Mouse (Mus musculus) hindbrain, embryonic 16.5 days (tissue): ENCODE results near the gene Fmnl3. TPM values are rescaled to one million over a fixed set of nuclear protein-coding genes. Genes with fewer than 3 reads are reported as not detected.
A peak's percentile ranks its signal among the peaks of the same experiment; 100 is the strongest.

Source experiments
- ATAC-seq: fragments of 200-750 bp; cut with Nextera tagmentation; 2 replicates; pipeline ENCODE4 v1.8.0; 2017; ENCODE audit warnings: moderate TSS enrichment, moderate library complexity
- H3K27ac ChIP-seq: fragments of 300-500 bp; sonication (generic); 2 replicates; pipeline ENCODE4 v1.5.1; 2014; ENCODE audit warnings: low read depth, mild to moderate bottlenecking, control low read depth, low read length, moderate library complexity
- H3K27me3 ChIP-seq: fragments of 300-500 bp; sonication (generic); replicated peaks from 2 replicates; pipeline ENCODE4 v1.6.1; 2014; ENCODE audit warnings: low read length; ENCODE audit not compliant: control insufficient read depth, insufficient read depth
- H3K36me3 ChIP-seq: fragments of 300-500 bp; sonication (generic); 2 replicates; pipeline ENCODE4 v1.6.1; 2014; ENCODE audit warnings: mild to moderate bottlenecking, low read length, moderate library complexity, mixed read lengths; ENCODE audit not compliant: control insufficient read depth, insufficient read depth
- H3K4me1 ChIP-seq: fragments of 300-500 bp; sonication (generic); 2 replicates; pipeline ENCODE4 v1.6.1; 2014; ENCODE audit warnings: low read depth, low read length; ENCODE audit not compliant: control insufficient read depth, insufficient read depth
- H3K4me2 ChIP-seq: fragments of 300-500 bp; sonication (generic); 2 replicates; pipeline ENCODE4 v1.6.1; 2014; ENCODE audit warnings: mild to moderate bottlenecking, low read length, control low read depth, moderate library complexity
- H3K4me3 ChIP-seq: fragments of 300-500 bp; sonication (generic); 2 replicates; pipeline ENCODE4 v1.5.1; 2014; ENCODE audit warnings: mild to moderate bottlenecking, low read length, control low read depth, moderate library complexity
- H3K9ac ChIP-seq: fragments of 300-500 bp; sonication (generic); 2 replicates; pipeline ENCODE4 v1.6.1; 2014; ENCODE audit warnings: low read depth, mild to moderate bottlenecking, control low read depth, low read length, moderate library complexity
- H3K9me3 ChIP-seq: fragments of 300-500 bp; sonication (generic); 2 replicates; pipeline ENCODE4 v1.6.1; 2014; ENCODE audit warnings: mild to moderate bottlenecking, low read length, moderate library complexity; ENCODE audit not compliant: control insufficient read depth
- WGBS: fragments of 180-500 bp; shearing (Covaris S2); extraction: QIAGEN DNeasy Blood & Tissue Kit; methylation state at CpG from one replicate; pipeline ENCODE4 v1.1.7; 2014; 5-methylcytosine and 5-hydroxymethylcytosine counted together
- polyA plus RNA-seq: library from polyadenylated mRNA; unstranded; fragments of >200 nt; fragmentation: Nextera tagmentation; extraction: Ambion mirVana; gene quantifications from 2 replicates; pipeline ENCODE4 v1.2.1, GENCODE M21; 2015

The Fmnl3 gene
- polyA plus RNA-seq, 1 experiment from 2014 or later = 7.4 TPM

GRCm38 (mm10) chr15:99375036-99375435, 4.8 kb upstream of the Fmnl3 start:
- Histone ChIP-seq H3K4me3 (no peak overlapping the region), H3K9me3 (no peaks in the 10 kb centered on the region), H3K27ac (no peak overlapping the region), H3K4me2 (no peak overlapping the region), H3K36me3 (no peaks in the 10 kb centered on the region), H3K27me3 (no peaks in the 10 kb centered on the region), H3K4me1 (peaks cover 3% of the 10 kb centered on the region; the same call in 1 of the 2 replicates), H3K9ac (no peak overlapping the region)
- ATAC-seq = no peak
- WGBS = 89% methylated on average over 5 of the region's 5 CpGs

GRCm38 (mm10) chr15:99372761-99373160, 2.5 kb upstream of the Fmnl3 start:
- no peaks in the 10 kb centered on the region for H3K27me3 ChIP-seq
- H3K9me3 ChIP-seq = no peaks in the 10 kb centered on the region
- H3K4me1 ChIP-seq = peaks cover 14% of the 10 kb centered on the region
- 82% methylated on average over 9 of the region's 9 CpGs for WGBS
- no peak overlapping the region for H3K9ac ChIP-seq
- no peak overlapping the region for H3K4me2 ChIP-seq
- H3K36me3 ChIP-seq = no peaks in the 10 kb centered on the region
- no peak overlapping the region for H3K4me3 ChIP-seq
- H3K27ac ChIP-seq = no peak overlapping the region
- no peak for ATAC-seq

DNA sequence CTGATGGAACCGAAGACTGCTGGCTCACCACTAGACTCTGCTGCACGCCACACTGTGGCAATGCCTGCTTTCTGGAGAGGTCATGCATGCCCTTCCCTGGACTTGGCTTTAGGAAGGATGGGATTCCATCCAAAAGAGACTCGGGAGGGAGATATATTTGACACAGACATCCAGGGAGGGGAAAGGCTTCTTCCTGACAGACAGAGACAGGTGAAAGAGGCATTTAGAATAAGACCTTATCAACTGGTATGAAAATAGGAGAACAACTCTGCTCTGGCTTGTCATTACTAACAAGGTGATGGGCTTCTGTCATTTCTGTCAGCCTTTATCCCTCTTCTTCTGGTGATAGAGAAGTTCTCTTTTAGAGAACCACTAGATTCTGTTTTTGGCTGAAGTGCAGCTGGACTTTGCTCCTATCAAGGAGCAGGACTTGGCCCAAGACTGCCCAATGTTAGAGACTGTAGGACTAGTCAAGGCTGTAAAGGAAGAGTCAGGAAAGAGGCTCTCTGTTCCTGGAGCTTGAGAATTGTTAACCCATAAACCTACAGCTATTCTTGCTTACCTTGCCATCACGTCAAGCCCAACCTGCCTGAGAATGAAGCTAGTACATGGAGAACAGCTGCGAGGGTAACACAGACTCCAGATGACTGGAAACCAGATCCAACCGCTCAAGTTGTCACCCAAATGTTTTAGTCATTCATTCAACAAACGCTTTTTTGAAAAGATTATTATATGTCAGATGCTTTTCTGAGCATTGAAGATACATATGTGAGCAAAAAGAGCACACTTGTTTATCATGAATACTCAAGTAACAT, 1.5 kb upstream of the Fmnl3 start:
- Histone ChIP-seq H3K36me3 (no peaks in the 10 kb centered on the region), H3K9ac (no peak overlapping the region), H3K27ac (no peak overlapping the region), H3K4me3 (no peak overlapping the region), H3K4me1 (peaks cover 14% of the 10 kb centered on the region), H3K4me2 (no peak overlapping the region), H3K9me3 (no peaks in the 10 kb centered on the region), H3K27me3 (no peaks in the 10 kb centered on the region)
- 88% methylated on average over 7 of the region's 7 CpGs for WGBS
- no peak for ATAC-seq

GRCm38 (mm10) chr15:99369391-99370171, 701 bp downstream of the Fmnl3 start:
- peak overlapping the region; percentile 74 for H3K4me2 ChIP-seq
- 3% methylated on average over 29 of the region's 39 CpGs for WGBS
- ATAC-seq = no peak

DNA sequence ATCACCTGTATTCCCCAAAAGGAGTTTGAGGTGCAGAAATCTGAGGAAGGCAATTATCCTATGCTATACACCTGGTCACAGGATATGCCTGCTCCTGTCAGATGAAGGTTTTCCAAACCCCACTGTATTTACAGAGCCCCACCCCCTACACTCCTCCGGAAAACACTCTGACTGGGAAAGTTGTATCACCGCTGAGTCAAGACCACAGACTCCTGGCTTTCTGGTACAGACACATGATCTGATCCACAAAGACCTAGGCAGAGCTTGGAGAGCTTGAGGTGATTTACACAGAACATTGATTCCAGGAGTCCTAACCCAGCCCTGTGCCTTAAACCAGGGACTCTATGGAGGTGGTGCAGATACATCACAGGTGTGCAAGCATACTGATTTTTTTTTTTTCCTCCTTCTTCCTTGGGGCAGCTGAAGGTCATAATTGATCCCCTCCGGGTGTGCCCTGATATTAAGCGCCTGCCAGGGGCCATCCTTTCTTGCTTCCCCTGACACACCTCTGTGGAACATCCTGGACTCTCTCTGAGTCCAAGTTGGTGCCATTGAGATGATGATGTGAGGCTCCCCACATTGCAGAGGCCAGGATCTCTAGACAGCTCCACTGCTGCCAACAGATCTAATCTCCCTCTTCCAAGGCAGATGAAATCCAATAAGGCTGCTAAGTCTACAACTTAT, 1.6 kb downstream of the Fmnl3 start:
- peak overlapping the region; percentile 35; the same call in 1 of the 2 replicates for H3K9ac ChIP-seq
- no peak for ATAC-seq
- WGBS = 73% methylated on average over 4 of the region's 4 CpGs

More at GRCm38 (mm10) chr15:99369391-99370171, 701 bp downstream of the Fmnl3 start:
- Histone ChIP-seq H3K27ac (peak overlapping the region; percentile 61), H3K36me3 (no peaks in the 10 kb centered on the region), H3K9ac (peak overlapping the region; percentile 67), H3K27me3 (no peaks in the 10 kb centered on the region), H3K4me3 (peak overlapping the region; percentile 55), H3K4me1 (peaks cover 14% of the 10 kb centered on the region), H3K9me3 (no peaks in the 10 kb centered on the region)

DNA sequence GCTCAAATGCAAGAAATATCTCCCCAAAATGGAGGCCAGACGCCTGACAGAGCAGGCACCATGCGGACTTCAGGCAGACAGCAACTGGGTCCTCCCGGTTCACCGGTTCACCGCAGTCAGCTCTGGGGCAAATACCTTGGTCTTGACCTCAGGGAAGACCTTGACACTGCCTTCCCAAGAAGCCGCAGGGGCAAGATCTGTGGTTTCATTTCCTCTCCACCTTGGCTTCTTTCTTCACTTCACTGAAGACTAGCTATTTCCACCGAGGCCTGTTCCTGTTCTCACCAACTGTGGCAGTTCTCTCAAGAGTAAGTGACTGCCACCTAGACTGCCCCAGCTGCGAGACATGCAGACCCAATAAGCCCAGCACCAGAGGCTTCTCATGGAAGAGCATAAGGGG, 5.4 kb downstream of the Fmnl3 start:
- no peak for ATAC-seq
- peaks cover 11% of the 10 kb centered on the region for H3K4me1 ChIP-seq
- no peaks in the 10 kb centered on the region for H3K27me3 ChIP-seq
- no peak overlapping the region for H3K4me3 ChIP-seq
- no peak overlapping the region for H3K4me2 ChIP-seq
- no peak overlapping the region for H3K9ac ChIP-seq
- no peaks in the 10 kb centered on the region for H3K9me3 ChIP-seq
- H3K27ac ChIP-seq = no peak overlapping the region
- 76% methylated on average over 8 of the region's 8 CpGs for WGBS
- H3K36me3 ChIP-seq = no peaks in the 10 kb centered on the region

More for the DNA sequence above, 1.6 kb downstream of the Fmnl3 start:
- H3K36me3 ChIP-seq = no peaks in the 10 kb centered on the region
- no peaks in the 10 kb centered on the region for H3K27me3 ChIP-seq
- H3K4me3 ChIP-seq = peak overlapping the region; percentile 55
- no peak overlapping the region for H3K27ac ChIP-seq
- no peaks in the 10 kb centered on the region for H3K9me3 ChIP-seq
- peaks cover 14% of the 10 kb centered on the region for H3K4me1 ChIP-seq
- peak overlapping the region; percentile 74 for H3K4me2 ChIP-seq

DNA sequence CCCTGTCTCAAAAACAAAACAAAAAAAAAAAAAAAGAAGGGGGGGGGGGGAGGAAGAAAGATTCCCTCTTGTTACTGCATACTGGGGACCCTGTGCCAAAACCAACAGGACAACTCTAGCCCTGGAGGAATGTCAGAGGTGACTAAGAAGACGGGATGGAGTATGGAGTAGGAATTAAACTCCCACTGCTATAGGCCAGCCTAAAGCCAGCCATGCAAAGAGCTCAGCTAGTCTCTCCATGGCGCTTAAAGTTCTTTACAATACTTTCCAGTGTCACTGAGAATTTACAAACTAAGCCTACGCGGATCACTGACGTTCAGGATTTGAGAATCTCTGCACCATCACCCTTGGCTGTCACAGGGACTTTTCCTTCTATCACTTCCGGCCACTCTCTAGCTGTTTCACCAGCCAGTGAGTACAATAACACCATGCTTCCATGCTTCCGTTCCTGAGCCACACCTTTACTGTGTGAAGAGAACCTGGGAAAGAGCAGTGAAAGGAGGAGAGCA, 6.2 kb downstream of the Fmnl3 start:
- ATAC-seq = no peak
- no peaks in the 10 kb centered on the region for H3K27me3 ChIP-seq
- no peaks in the 10 kb centered on the region for H3K9me3 ChIP-seq
- H3K4me2 ChIP-seq = no peak overlapping the region
- H3K9ac ChIP-seq = no peak overlapping the region
- WGBS = 84% methylated on average over 7 of the region's 7 CpGs
- H3K27ac ChIP-seq = no peak overlapping the region
- H3K4me1 ChIP-seq = peaks cover 7% of the 10 kb centered on the region
- H3K4me3 ChIP-seq = no peak overlapping the region
- H3K36me3 ChIP-seq = no peaks in the 10 kb centered on the region

- Histone ChIP-seq H3K27ac (no peak overlapping the region), H3K4me1 (no peaks in the 10 kb centered on the region; the same call in 1 of the 2 replicates), H3K4me3 (no peak overlapping the region), H3K9ac (no peak overlapping the region), H3K9me3 (no peaks in the 10 kb centered on the region), H3K27me3 (no peaks in the 10 kb centered on the region), H3K36me3 (no peaks in the 10 kb centered on the region), H3K4me2 (no peak overlapping the region)
- no peak for ATAC-seq
- 90% methylated on average over 9 of the region's 9 CpGs for WGBS
Measured at GRCm38 (mm10) chr15:99358952-99359351, 11.3 kb downstream of the Fmnl3 start.
